Comparison of ENCODE assay signal across 10 mouse cellular contexts in genomic region chr4:62684351-62684750, GRCm38 (mm10).
DNase-seq lines count a peak whose midpoint lies in the region; ATAC-seq lines count a peak whose summit lies in the region.
"Had no signal": no experiment of that assay in that cellular context is flagged by ENCODE, and none has a peak within 500 bp of the region (broad histone marks: within the 10 kb centered on the region; RNA-seq: fewer than 3 reads in every experiment).

No protein-coding gene starts in this region.

- no peak for ATAC-seq in heart, embryonic 11.5 days (replicated peaks; ENCODE audit: insufficient number of reproducible peaks, low FRiP score, low TSS enrichment)

- H3K27me3 ChIP-seq in heart, embryonic 11.5 days (ENCODE audit: control insufficient read depth, insufficient read depth, low read length), result peaks cover 62% of the 10 kb centered on the region
- H3K27me3 ChIP-seq: limb, embryonic 12.5 days had no signal

- peaks cover 19% of the 10 kb centered on the region for H3K4me1 ChIP-seq in heart, embryonic 11.5 days (ENCODE audit: control insufficient read depth, insufficient read depth, low read length)

- WGBS in heart, embryonic 11.5 days (ENCODE audit: insufficient replicate concordance), result 71% methylated on average over 3 of the region's 3 CpGs

- DNase-seq in heart, adult 9 months (ENCODE audit: low spot score in 2 of 2), result no peak
- DNase-seq in 3T3-L1 (ENCODE audit: low read depth, low spot score), result peak; percentile 69
- DNase-seq in brain, adult 2 months (ENCODE audit: low read depth, low spot score), result peak; percentile 74
- peak; percentile 72 to 82 for DNase-seq in kidney, postnatal 4 days
- DNase-seq in embryo, embryonic 9.5 days (ENCODE audit: extremely low spot score), result no peak
- DNase-seq in thymus, postnatal 25 days, result no peak

- H3K4me3 ChIP-seq in heart, embryonic 11.5 days (ENCODE audit: low read depth, low read length), result no peak overlapping the region
- H3K4me3 ChIP-seq: erythroblast, embryonic 14.5 days; limb, embryonic 12.5 days had no signal

- no peaks in the 10 kb centered on the region for H3K9me3 ChIP-seq in heart, embryonic 11.5 days (replicated peaks; ENCODE audit: control insufficient read depth, low read length)
- H3K9me3 ChIP-seq: limb, embryonic 12.5 days had no signal

- H3K9ac ChIP-seq in heart, embryonic 11.5 days (ENCODE audit: low read depth, low read length), result 0 out of 2 replicates have a peak overlapping the region, but pooled peaks have one; percentile 22
- H3K9ac ChIP-seq: limb, embryonic 12.5 days had no signal

- no peak overlapping the region for H3K27ac ChIP-seq in heart, embryonic 11.5 days (ENCODE audit: low read depth, low read length)
- H3K27ac ChIP-seq: limb, embryonic 12.5 days; macrophage had no signal

- no peak overlapping the region for H3K4me2 ChIP-seq in heart, embryonic 11.5 days
- H3K4me2 ChIP-seq: limb, embryonic 12.5 days had no signal

- 0 out of 2 replicates have a peak, but pooled peaks cover 3% of the 10 kb centered on the region for H3K36me3 ChIP-seq in heart, embryonic 11.5 days (ENCODE audit: control insufficient read depth, insufficient read depth, low read length)

Comparison
In these comparisons a context has a peak if more than half of its experiments do, and no peak if none do; other contexts are left out.
1. DNase-seq: peak in 3T3-L1 (single experiment), brain, adult 2 months (single experiment) and kidney, postnatal 4 days (2 of 2); none in heart, adult 9 months (0 of 2), embryo, embryonic 9.5 days (single experiment) and thymus, postnatal 25 days (single experiment).